Mouse (Mus musculus) midbrain, postnatal 0 days (tissue): ENCODE measurements at regions not wholly inside any gene's neighbourhood (a gene's known extent, or its start where the extent isn't known, plus 50 kb on each side); places are given as distances from the start of the nearest gene placed in this dataset.
"Not testable (repeated sequence)": the region's sequence is repeated elsewhere in the genome, so short reads cannot be mapped to it uniquely, and the experiment has no call there.

ENCODE experiments used
- ATAC-seq: fragments of 200-750 bp; cut with Nextera tagmentation; 2 replicates; pipeline ENCODE4 v1.8.0; 2017; ENCODE audit warnings: moderate number of reproducible peaks, mild to moderate bottlenecking, moderate TSS enrichment, moderate library complexity; ENCODE audit not compliant: low FRiP score
- DNase-seq: peaks from one replicate; pipeline ENCODE4 v3.0.0-alpha.2; 2015; ENCODE audit warnings: low spot score
- H3K27ac ChIP-seq: fragments of 300-500 bp; sonication (generic); 2 replicates; pipeline ENCODE4 v1.5.1; 2014; ENCODE audit warnings: low read depth, mild to moderate bottlenecking, low read length, mixed read lengths
- H3K27me3 ChIP-seq: fragments of 300-500 bp; sonication (generic); 2 replicates; pipeline ENCODE4 v1.6.1; 2014; ENCODE audit warnings: low read length, control low read depth, mixed read lengths; ENCODE audit not compliant: insufficient read depth
- H3K36me3 ChIP-seq: fragments of 300-500 bp; sonication (generic); 2 replicates; pipeline ENCODE4 v1.6.1; 2014; ENCODE audit warnings: low read length, control low read depth, mixed read lengths; ENCODE audit not compliant: insufficient read depth
- H3K4me1 ChIP-seq: fragments of 300-500 bp; sonication (generic); 2 replicates; pipeline ENCODE4 v1.6.1; 2014; ENCODE audit warnings: mild to moderate bottlenecking, control low read depth, antibody characterized with exemption, low read length, mixed read lengths; ENCODE audit not compliant: insufficient read depth
- H3K4me2 ChIP-seq: fragments of 300-500 bp; sonication (generic); 2 replicates; pipeline ENCODE4 v1.6.1; 2014; ENCODE audit warnings: low read depth, mild to moderate bottlenecking, low read length, mixed read lengths; ENCODE audit not compliant: poor library complexity, severe bottlenecking
- H3K4me3 ChIP-seq: fragments of 300-500 bp; sonication (generic); 2 replicates; pipeline ENCODE4 v1.5.1; 2014; ENCODE audit warnings: low read depth, mild to moderate bottlenecking, low read length, moderate library complexity
- H3K9ac ChIP-seq: fragments of 300-500 bp; sonication (generic); replicated peaks from 2 replicates; pipeline ENCODE4 v1.6.1; 2014; ENCODE audit warnings: mild to moderate bottlenecking, low read length, moderate library complexity, mixed read lengths; ENCODE audit not compliant: poor library complexity, severe bottlenecking
- H3K9me3 ChIP-seq: fragments of 300-500 bp; sonication (generic); 2 replicates; pipeline ENCODE4 v1.6.1; 2016; ENCODE audit warnings: low read length, control low read depth
- CTCF ChIP-seq: IDR thresholded peaks from 2 replicates; pipeline ENCODE4 v1.5.1; 2016; ENCODE audit warnings: antibody characterized with exemption, mild to moderate bottlenecking
- WGBS: fragments of 180-500 bp; shearing (Covaris S2); extraction: QIAGEN DNeasy Blood & Tissue Kit; methylation state at CpG from one replicate; pipeline ENCODE4 v1.1.7; 2014; 5-methylcytosine and 5-hydroxymethylcytosine counted together

GRCm38 (mm10) chr19:49301364-49302091 lies 1095.7 kb downstream of the Sorcs3 start:
- H3K9me3 ChIP-seq: no peaks in the 10 kb centered on the region
- 74% methylated on average over 7 of the region's 7 CpGs for WGBS
- no peak for DNase-seq
- H3K9ac ChIP-seq: no peak overlapping the region
- no peak overlapping the region for H3K4me3 ChIP-seq
- no peak for TF ChIP-seq CTCF
- no peaks in the 10 kb centered on the region for H3K36me3 ChIP-seq
- no peaks in the 10 kb centered on the region for H3K27me3 ChIP-seq
- H3K4me1 ChIP-seq: peaks cover 9% of the 10 kb centered on the region; the same call in 1 of the 2 replicates
- ATAC-seq: no peak
- H3K27ac ChIP-seq: no peak overlapping the region
- H3K4me2 ChIP-seq: no peak overlapping the region

- Histone ChIP-seq H3K9me3 (no peaks in the 10 kb centered on the region), H3K4me2 (no peak overlapping the region), H3K9ac (no peak overlapping the region), H3K36me3 (no peaks in the 10 kb centered on the region), H3K27ac (no peak overlapping the region), H3K4me1 (no peaks in the 10 kb centered on the region), H3K27me3 (no peaks in the 10 kb centered on the region), H3K4me3 (no peak overlapping the region)
- WGBS: 35% methylated on average over 3 of the region's 3 CpGs
- TF ChIP-seq CTCF: no peak
- peak; percentile 28 for DNase-seq
- ATAC-seq: no peak
These were observed 1100.0 kb downstream of the Sorcs3 start for GRCm38 (mm10) chr19:49305804-49306203.

GRCm38 (mm10) chr19:49314229-49314628 lies 1108.4 kb downstream of the Sorcs3 start:
- Histone ChIP-seq H3K27me3 (no peaks in the 10 kb centered on the region), H3K27ac (no peak overlapping the region), H3K4me1 (no peaks in the 10 kb centered on the region), H3K4me2 (no peak overlapping the region), H3K9me3 (no peaks in the 10 kb centered on the region), H3K4me3 (no peak overlapping the region), H3K36me3 (no peaks in the 10 kb centered on the region), H3K9ac (no peak overlapping the region)
- no peak for TF ChIP-seq CTCF
- ATAC-seq: no peak
- no peak for DNase-seq
- WGBS: 85% methylated on average over 1 of the region's 1 CpGs

GRCm38 (mm10) chr19:49359642-49360041 lies 1153.8 kb downstream of the Sorcs3 start:
- H3K36me3 ChIP-seq: no peaks in the 10 kb centered on the region
- TF ChIP-seq CTCF: no peak
- no peaks in the 10 kb centered on the region for H3K4me1 ChIP-seq
- DNase-seq (no peak), ATAC-seq (no peak)
- no peak overlapping the region for H3K4me3 ChIP-seq
- 93% methylated on average over 3 of the region's 3 CpGs for WGBS
- no peak overlapping the region for H3K9ac ChIP-seq
- H3K27me3 ChIP-seq: no peaks in the 10 kb centered on the region
- H3K9me3 ChIP-seq: no peaks in the 10 kb centered on the region
- H3K27ac ChIP-seq: no peak overlapping the region
- H3K4me2 ChIP-seq: no peak overlapping the region

- H3K9me3 ChIP-seq: no peaks in the 10 kb centered on the region
- no peak overlapping the region for H3K4me2 ChIP-seq
- no peaks in the 10 kb centered on the region for H3K36me3 ChIP-seq
- no peaks in the 10 kb centered on the region for H3K4me1 ChIP-seq
- no peak overlapping the region for H3K27ac ChIP-seq
- H3K27me3 ChIP-seq: no peaks in the 10 kb centered on the region
- DNase-seq (no peak), ATAC-seq (no peak)
- H3K9ac ChIP-seq: no peak overlapping the region
- no peak for TF ChIP-seq CTCF
- WGBS: 95% methylated on average over 5 of the region's 5 CpGs
- no peak overlapping the region for H3K4me3 ChIP-seq
These were observed 1154.9 kb downstream of the Sorcs3 start for GRCm38 (mm10) chr19:49360715-49361114.

GRCm38 (mm10) chr19:49361116-49361515 lies 1155.3 kb downstream of the Sorcs3 start:
- not testable (repeated sequence) for H3K9ac ChIP-seq, H3K4me2 ChIP-seq, H3K4me1 ChIP-seq, H3K27me3 ChIP-seq, H3K27ac ChIP-seq, ATAC-seq, H3K4me3 ChIP-seq, H3K36me3 ChIP-seq, H3K9me3 ChIP-seq
- peak; percentile 6 for DNase-seq
- 88% methylated on average over 10 of the region's 11 CpGs for WGBS
